Mouse (Mus musculus) forebrain, embryonic 11.5 days (tissue): ENCODE data around the gene Clasrp. TPM values are rescaled to one million over a fixed set of nuclear protein-coding genes. Genes with fewer than 3 reads are reported as not detected.

Experiments used
- ATAC-seq: fragments of 200-750 bp; cut with Nextera tagmentation; replicated peaks from 2 replicates; pipeline ENCODE4 v1.8.0; 2017; ENCODE audit warnings: moderate TSS enrichment; ENCODE audit not compliant: low FRiP score
- DNase-seq: peaks from one replicate; pipeline ENCODE4 v3.0.0-alpha.2; 2017; ENCODE audit warnings: low spot score
- H3K27ac ChIP-seq: fragments of 300-500 bp; sonication (generic); 2 replicates; pipeline ENCODE4 v1.5.1; 2014; ENCODE audit warnings: low read depth, low read length
- H3K27me3 ChIP-seq: fragments of 300-500 bp; sonication (generic); 2 replicates; pipeline ENCODE4 v1.6.1; 2014; ENCODE audit warnings: mild to moderate bottlenecking, low read length, mixed read lengths; ENCODE audit not compliant: control insufficient read depth, insufficient read depth
- H3K36me3 ChIP-seq: fragments of 300-500 bp; sonication (generic); 2 replicates; pipeline ENCODE4 v1.6.1; 2014; ENCODE audit warnings: mild to moderate bottlenecking, low read length, moderate library complexity, mixed read lengths; ENCODE audit not compliant: control insufficient read depth, insufficient read depth
- H3K4me1 ChIP-seq: fragments of 300-500 bp; sonication (generic); replicated peaks from 2 replicates; pipeline ENCODE4 v1.6.1; 2014; ENCODE audit warnings: low read length, mixed read lengths; ENCODE audit not compliant: control insufficient read depth, insufficient read depth
- H3K4me2 ChIP-seq: fragments of 300-500 bp; sonication (generic); 2 replicates; pipeline ENCODE4 v1.6.1; 2014; ENCODE audit warnings: low read depth, mild to moderate bottlenecking, low read length, moderate library complexity, mixed read lengths; ENCODE audit not compliant: severe bottlenecking
- H3K4me3 ChIP-seq: fragments of 300-500 bp; sonication (generic); 2 replicates; pipeline ENCODE4 v1.5.1; 2014; ENCODE audit warnings: low read depth, low read length
- H3K9ac ChIP-seq: fragments of 300-500 bp; sonication (generic); 2 replicates; pipeline ENCODE4 v1.6.1; 2014; ENCODE audit warnings: low read length
- H3K9me3 ChIP-seq: fragments of 300-500 bp; sonication (generic); 2 replicates; pipeline ENCODE4 v1.6.1; 2016; ENCODE audit warnings: low read length, mixed read lengths; ENCODE audit not compliant: control insufficient read depth
- WGBS: fragments of 180-500 bp; shearing (Covaris S2); extraction: QIAGEN DNeasy Blood & Tissue Kit; methylation state at CpG from one replicate; pipeline ENCODE4 v1.1.7; 2014; 5-methylcytosine and 5-hydroxymethylcytosine counted together
- polyA plus RNA-seq: library from polyadenylated mRNA; unstranded; fragments of >200 nt; fragmentation: Nextera tagmentation; extraction: Ambion mirVana; gene quantifications from 2 replicates; pipeline ENCODE4 v1.2.1, GENCODE M21; 2014

The Clasrp gene
- polyA plus RNA-seq, 1 experiment from 2014 or later, result 64.1 TPM

GRCm38 (mm10) chr7:19577141-19577852 is 27.0 kb downstream of the Clasrp start, which contains the start of the genes Zfp296 and Gemin7:
Gene Zfp296, plus strand, starts transcription at chr7:19577287.
Gene Gemin7, minus strand, starts transcription at chr7:19577595.
- Histone ChIP-seq H3K9ac (peak within 1 kb of the TSS; percentile 39), H3K4me3 (peak within 1 kb of the TSS; percentile 29), H3K27ac (no peak within 1 kb of the TSS), H3K4me2 (peak within 1 kb of the TSS; percentile 55), H3K27me3 (peaks cover 36% of the 10 kb centered on the region), H3K9me3 (no peaks in the 10 kb centered on the region), H3K36me3 (no peaks in the 10 kb centered on the region), H3K4me1 (peaks cover 11% of the 10 kb centered on the region)
- ATAC-seq (no peak), DNase-seq (no peak)
- WGBS, result under 1% methylated on average over 43 of the region's 56 CpGs

DNA sequence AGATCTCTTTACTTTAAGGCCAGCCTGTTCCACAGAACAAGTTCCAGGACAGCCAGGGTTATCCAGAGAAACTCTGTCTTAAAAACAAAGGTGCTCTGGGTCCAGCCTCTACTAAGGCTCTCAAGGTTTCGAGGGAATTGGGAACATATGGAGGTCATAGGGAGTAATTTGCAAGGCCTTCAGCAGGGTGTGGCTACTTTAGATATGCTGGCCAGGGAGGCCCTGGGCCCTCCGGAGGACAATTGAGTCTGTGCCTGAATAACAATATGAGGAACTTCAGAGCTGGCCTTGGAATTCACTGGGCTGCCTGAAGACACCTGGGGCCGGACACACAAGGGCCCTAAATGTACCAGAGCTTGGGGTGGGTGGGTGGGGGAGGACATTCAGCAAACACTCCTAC is 28.7 kb downstream of the Clasrp start:
- H3K9me3 ChIP-seq, result no peaks in the 10 kb centered on the region
- H3K27me3 ChIP-seq, result peaks cover 36% of the 10 kb centered on the region
- no peak for DNase-seq
- H3K36me3 ChIP-seq, result no peaks in the 10 kb centered on the region
- no peak for ATAC-seq
- H3K4me3 ChIP-seq, result no peak overlapping the region
- no peak overlapping the region for H3K9ac ChIP-seq
- 66% methylated on average over 3 of the region's 3 CpGs for whole genome bisulfite sequencing
- H3K4me1 ChIP-seq, result peaks cover 13% of the 10 kb centered on the region
- no peak overlapping the region for H3K27ac ChIP-seq
- no peak overlapping the region for H3K4me2 ChIP-seq

GRCm38 (mm10) chr7:19573776-19574140 is 30.5 kb downstream of the Clasrp start:
- Histone ChIP-seq H3K9me3 (no peaks in the 10 kb centered on the region), H3K4me2 (peak overlapping the region; percentile 77), H3K4me1 (peaks cover 13% of the 10 kb centered on the region), H3K27me3 (peaks cover 33% of the 10 kb centered on the region), H3K27ac (no peak overlapping the region), H3K36me3 (no peaks in the 10 kb centered on the region), H3K9ac (peak overlapping the region; percentile 74), H3K4me3 (peak overlapping the region; percentile 58)
- 25% methylated on average over 16 of the region's 16 CpGs for WGBS
- no peak for DNase-seq
- no peak for ATAC-seq

DNA sequence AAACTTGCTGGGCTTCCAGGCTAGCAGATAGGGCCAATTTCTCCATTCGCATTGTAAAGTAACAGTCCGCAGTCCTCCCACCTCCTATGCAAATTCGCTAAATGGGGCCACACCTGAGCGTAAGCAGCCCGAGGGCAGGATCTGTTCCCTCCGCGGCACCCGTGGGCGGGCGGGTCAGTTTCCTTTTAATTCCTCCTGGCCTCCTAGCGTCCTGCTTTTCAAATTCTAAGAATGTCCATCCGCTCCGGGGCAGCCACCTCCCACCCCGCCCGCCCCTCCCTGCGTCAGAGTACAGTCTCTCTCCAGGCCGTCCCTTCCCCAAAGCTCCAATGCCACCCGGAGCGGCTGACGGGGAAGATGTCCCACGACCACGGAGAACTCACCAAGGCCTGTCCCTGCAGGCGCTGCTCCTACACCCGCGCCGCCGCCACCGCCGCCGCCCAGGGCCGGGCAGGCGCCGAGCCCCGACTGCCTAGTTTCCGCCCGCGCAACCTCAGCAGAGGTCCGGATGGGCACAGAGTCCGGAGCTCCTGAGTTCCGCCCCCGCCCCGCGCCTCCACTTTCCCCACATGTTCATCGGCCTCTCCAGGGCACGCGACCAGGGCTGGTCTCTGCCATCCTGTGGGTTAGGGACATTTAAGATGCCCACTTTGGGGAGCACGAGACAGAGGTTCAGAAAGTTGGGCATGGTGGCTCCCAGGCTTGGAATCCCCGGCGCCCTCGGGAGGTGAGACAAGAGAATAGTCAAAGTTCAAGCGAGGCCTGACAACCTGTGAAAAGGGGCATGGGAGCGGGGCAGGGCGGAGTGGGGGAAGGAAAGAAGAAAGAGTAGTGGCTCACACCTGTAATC is 31.1 kb downstream of the Clasrp start:
- ATAC-seq (peak; percentile 86), DNase-seq (peak; percentile 95)
- no peaks in the 10 kb centered on the region for H3K36me3 ChIP-seq
- H3K27me3 ChIP-seq, result peaks cover 27% of the 10 kb centered on the region
- peak overlapping the region; percentile 58 for H3K4me3 ChIP-seq
- H3K9me3 ChIP-seq, result no peaks in the 10 kb centered on the region
- peak overlapping the region; percentile 77 for H3K4me2 ChIP-seq
- peak overlapping the region; percentile 8; the same call in 1 of the 2 replicates for H3K27ac ChIP-seq
- H3K4me1 ChIP-seq, result peaks cover 13% of the 10 kb centered on the region
- H3K9ac ChIP-seq, result peak overlapping the region; percentile 74
- under 1% methylated on average over 53 of the region's 53 CpGs for WGBS

DNA sequence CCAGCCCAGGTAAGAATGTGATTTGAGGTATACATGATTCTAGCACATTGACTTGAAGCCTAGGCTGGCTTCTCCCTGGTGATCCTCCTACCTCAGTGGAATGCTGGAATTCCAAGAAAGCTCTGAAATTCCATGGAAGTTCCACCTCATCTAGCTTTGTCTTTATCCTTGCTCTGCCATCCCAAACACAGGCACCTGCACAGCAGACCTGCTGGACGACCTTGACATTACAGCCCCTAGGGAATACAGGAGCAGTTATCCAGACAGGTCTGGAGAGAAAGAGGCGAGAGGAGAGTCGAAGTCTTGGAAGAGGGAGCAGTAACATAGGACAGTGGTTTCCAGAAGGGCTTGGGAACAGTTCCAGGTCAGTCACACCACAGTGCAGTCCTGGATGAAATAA is 34.6 kb downstream of the Clasrp start:
- no peak overlapping the region for H3K27ac ChIP-seq
- WGBS, result 79% methylated on average over 3 of the region's 3 CpGs

DNA sequence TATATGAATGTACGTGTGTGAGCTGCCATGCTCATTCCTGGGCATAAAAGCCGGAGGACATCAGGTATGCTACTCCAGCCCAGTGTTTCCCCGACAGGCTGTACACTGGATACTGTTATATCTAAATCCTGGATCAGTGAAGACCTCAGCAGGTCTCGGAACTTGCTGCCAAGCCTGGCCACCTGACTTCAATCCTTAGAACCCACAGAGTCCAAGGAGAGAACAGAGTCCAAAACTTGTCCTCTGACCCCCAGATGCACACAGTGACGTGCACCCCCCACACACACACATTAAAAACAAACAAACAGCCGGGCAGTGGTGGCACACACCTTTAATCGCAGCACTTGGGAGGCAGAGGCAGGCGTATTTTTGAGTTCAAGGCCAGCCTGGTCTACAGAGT is 36.9 kb downstream of the Clasrp start:
- no peaks in the 10 kb centered on the region; the same call in 1 of the 2 replicates for H3K9me3 ChIP-seq
- H3K27me3 ChIP-seq, result no peaks in the 10 kb centered on the region
- H3K4me2 ChIP-seq, result no peak overlapping the region
- WGBS, result 92% methylated on average over 8 of the region's 8 CpGs
- H3K9ac ChIP-seq, result no peak overlapping the region
- H3K27ac ChIP-seq, result no peak overlapping the region
- ATAC-seq, result no peak
- no peak for DNase-seq
- H3K4me1 ChIP-seq, result peaks cover 7% of the 10 kb centered on the region
- peaks cover 11% of the 10 kb centered on the region; the same call in 1 of the 2 replicates for H3K36me3 ChIP-seq
- no peak overlapping the region for H3K4me3 ChIP-seq

More for the DNA sequence above, 34.6 kb downstream of the Clasrp start:
- no peak overlapping the region for H3K9ac ChIP-seq
- H3K4me1 ChIP-seq, result peaks cover 4% of the 10 kb centered on the region
- H3K4me2 ChIP-seq, result no peak overlapping the region
- DNase-seq, result no peak
- no peaks in the 10 kb centered on the region; the same call in 1 of the 2 replicates for H3K9me3 ChIP-seq
- no peak for ATAC-seq
- peaks cover under 1% of the 10 kb centered on the region; the same call in 1 of the 2 replicates for H3K27me3 ChIP-seq
- H3K36me3 ChIP-seq, result peaks cover 8% of the 10 kb centered on the region; the same call in 1 of the 2 replicates
- H3K4me3 ChIP-seq, result no peak overlapping the region

GRCm38 (mm10) chr7:19565803-19566202 is 38.5 kb downstream of the Clasrp start:
- no peak for DNase-seq
- Histone ChIP-seq H3K27me3 (no peaks in the 10 kb centered on the region), H3K9ac (no peak overlapping the region), H3K4me3 (no peak overlapping the region), H3K4me2 (no peak overlapping the region), H3K27ac (no peak overlapping the region), H3K4me1 (peaks cover 4% of the 10 kb centered on the region; the same call in 1 of the 2 replicates), H3K36me3 (peaks cover 11% of the 10 kb centered on the region; the same call in 1 of the 2 replicates), H3K9me3 (no peaks in the 10 kb centered on the region; the same call in 1 of the 2 replicates)
- 88% methylated on average over 2 of the region's 2 CpGs for WGBS
- ATAC-seq, result no peak

- ATAC-seq (no peak), DNase-seq (no peak)
- Histone ChIP-seq H3K27ac (no peak overlapping the region), H3K27me3 (no peaks in the 10 kb centered on the region), H3K4me3 (no peak overlapping the region), H3K36me3 (peaks cover 11% of the 10 kb centered on the region; the same call in 1 of the 2 replicates), H3K4me1 (peaks cover 12% of the 10 kb centered on the region), H3K4me2 (no peak overlapping the region), H3K9me3 (no peaks in the 10 kb centered on the region; the same call in 1 of the 2 replicates), H3K9ac (no peak overlapping the region)
- WGBS, result 86% methylated on average over 4 of the region's 4 CpGs
These were observed 39.8 kb downstream of the Clasrp start for GRCm38 (mm10) chr7:19564455-19564854.
